Mouse (Mus musculus) fibroblast of lung, adult 2 months (primary cell): ENCODE data around the gene Hist1h2af.
"Not testable (repeated sequence)": the region's sequence is repeated elsewhere in the genome, so short reads cannot be mapped to it uniquely, and the experiment has no call there.

Source experiments
- DNase-seq: peaks from one replicate; pipeline ENCODE4 v3.0.0-alpha.2; 2011; ENCODE audit warnings: low read depth

Hist1h2af gene

DNA sequence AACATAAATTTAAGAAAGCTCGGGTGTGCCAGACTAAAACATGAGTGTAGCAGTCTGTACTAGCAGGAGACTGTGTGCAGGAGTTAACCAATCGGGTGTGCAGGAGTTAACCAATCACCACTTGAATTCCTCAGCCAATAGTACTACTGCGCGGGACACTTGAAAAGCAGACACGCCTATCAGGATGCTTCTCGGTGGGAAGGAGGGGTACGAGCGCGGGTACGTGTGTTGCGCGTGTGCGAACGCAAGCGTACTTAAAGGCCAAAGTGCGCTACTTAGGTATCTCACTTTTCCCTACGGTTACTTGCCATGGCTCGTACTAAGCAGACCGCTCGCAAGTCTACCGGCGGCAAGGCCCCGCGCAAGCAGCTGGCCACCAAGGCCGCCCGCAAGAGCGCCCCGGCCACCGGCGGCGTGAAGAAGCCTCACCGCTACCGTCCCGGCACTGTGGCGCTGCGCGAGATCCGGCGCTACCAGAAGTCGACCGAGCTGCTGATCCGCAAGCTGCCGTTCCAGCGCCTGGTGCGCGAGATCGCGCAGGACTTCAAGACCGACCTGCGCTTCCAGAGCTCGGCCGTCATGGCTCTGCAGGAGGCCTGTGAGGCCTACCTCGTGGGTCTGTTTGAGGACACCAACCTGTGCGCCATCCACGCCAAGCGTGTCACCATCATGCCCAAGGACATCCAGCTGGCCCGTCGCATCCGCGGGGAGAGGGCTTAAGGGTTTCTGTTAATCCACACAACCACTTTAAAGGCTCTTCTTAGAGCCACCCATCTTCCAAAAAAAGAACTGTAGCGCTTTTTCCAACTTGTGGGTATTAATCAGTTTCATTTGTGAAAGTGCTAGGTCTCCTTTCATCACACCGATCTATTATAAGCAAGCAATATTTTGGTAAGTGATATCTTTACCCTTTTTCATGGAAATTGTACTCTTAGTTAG is 1.7 kb downstream of the Hist1h2af start, which contains the start of gene Hist1h3g:
Gene Hist1h3g, plus strand, starts transcription at position 286 of the 939 bp plus-strand sequence.
- DNase-seq: peak; percentile 85

DNA sequence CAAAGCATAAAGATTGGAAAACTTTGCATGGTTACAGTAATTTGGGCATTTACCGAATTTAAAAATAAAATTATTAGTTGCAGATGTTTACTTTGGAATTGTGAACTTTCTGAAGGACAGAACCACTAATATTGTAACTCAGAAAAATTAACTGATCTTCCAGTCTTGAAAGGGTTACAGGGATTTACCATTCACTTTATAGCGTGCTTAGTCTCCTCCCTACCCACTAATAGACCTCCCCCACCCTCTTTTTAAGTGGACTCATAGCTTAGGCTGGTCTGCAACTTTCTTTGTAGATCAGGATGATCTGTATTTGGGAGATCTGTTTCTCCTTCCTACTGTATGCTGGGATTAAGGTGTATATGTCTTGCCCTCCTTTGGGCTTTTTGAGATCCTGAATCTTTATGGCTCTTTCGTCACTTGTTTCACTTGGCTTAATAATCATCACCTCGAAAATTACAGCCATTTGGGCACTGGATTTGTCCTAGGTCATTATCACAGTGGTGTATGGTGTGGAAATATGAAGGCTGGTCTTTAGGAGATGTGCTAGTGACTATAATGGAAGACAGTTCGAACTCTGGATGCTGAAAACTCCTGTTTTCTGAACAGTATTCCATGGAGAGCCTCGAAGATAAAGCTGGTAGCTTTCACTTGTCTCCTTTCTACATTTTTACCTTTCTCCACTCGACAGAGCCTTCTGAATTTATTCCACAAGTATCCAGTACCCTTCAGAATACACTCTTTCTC is 2.5 kb downstream of the Hist1h2af start:
- no peak for DNase-seq

DNA sequence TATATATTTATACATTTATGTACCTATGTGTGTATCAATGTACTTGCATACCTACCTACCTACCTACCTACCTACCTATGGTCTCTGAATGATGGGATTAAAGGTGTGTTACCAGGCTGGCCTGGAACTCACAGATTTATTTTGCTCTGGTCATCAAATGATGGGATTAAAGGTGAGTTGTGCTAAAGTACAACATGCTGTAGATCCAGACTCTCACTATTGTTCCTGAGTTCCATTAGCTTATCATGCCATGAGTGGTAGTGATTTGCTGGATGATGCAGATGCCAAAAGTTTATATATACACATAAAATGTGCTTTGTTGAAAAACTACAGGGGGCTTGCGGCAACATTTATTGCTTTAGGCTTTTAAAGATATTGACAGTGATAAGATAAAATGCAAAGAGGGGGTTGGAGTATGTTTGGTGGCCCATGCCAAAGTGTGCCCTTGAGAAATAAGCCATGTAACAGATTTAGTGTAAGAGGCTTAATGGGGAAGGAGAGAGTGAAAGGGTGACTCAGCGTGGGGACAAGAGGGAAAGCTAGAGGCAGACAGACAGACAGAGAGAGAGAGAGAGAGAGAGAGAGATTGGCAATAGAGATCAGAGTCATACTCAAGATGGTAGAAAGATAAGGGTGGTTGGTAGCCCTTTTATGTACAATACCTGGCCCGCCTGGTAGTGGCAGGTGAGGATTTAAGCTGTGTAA is 3.5 kb downstream of the Hist1h2af start:
- no peak for DNase-seq

DNA sequence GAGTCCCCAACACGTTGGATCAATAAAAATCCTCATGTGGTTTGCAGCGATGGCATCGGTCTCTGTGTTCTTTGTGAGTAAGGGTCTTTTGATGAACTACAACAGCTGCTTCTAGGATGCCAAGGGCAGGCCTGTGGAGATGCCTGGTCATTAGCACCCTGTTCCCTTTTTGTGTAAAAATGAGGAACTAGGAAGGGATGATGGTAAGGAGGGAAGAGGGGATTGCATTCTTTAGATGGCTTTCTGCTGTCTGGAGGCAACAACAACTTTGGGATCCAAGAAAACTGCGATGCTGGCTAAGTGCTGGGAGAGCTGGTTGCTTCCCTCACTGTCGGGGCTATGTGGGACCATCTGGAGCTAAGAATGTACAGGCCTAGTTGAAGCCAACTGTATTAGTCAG is 4.5 kb downstream of the Hist1h2af start:
- no peak for DNase-seq

DNA sequence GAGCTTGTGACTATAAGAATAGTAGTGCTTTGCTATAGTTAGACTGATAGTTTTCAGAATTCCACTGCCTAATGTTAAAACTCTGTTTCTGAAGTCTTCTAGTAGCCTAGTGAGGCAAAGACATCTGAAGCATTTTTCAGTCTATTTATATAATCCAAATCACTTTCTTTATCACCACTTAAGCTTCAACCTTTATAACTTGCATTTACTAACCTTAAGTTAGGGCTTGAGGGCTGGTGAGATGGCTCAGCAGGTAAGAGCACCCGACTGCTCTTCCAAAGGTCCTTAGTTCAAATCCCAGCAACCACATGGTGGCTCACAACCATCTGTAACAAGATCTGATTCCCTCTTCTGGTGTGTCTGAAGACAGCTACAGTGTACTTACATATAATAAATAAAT is 6.1 kb downstream of the Hist1h2af start:
- not testable (repeated sequence) for DNase-seq

DNA sequence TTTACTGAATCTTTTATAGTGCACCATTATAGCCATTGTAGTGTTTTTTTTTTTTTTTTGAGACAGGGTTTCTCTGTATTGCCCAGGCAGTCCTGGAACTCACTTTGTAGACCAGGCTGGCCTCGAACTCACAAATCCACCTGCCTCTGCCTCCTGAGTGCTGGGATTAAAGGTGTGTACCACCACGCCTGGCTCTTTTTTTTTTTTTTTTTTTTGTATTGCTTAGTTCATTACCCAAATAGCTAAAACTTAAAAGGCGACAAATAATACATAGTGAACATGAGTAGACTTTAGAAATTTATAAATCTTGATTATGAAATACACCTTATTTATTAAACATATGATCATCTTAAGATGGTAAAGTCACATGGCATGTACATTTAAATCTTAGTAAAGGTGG is 7.8 kb downstream of the Hist1h2af start:
- DNase-seq: no peak

DNA sequence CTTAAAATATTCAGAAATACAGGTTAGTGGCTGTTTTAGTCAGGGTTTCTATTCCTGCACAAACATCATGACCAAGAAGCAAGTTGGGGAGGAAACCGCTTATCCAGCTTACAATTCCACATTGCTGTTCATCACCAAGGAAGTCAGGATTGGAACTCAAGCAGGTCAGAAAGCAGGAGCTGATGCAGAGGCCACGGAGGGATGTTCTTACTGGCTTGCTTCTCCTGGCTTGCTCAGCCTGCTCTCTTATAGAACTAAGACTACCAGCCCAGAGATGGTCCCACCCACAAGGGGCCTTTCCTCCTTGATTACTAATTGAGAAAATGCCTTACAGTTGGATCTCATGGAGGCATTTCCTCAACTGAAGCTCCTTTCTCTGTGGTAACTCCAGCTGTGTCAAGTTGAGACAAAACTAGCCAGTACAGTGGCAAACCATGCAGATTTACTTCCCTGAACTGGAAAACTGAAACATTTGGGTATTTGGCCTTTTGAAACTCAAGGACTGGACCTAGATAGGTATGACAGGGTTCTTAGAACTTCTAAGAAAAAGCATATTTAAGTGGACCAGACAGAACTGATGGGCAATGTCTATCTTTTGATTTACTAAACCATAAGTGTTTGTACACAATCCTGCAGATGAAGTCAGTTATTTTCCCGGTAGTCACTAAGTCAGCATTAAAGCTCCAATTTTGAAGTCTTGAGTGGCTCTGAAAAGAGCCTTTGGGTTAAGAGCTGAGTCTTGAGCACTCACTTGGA is 8.7 kb downstream of the Hist1h2af start:
- DNase-seq: not testable (repeated sequence)

DNA sequence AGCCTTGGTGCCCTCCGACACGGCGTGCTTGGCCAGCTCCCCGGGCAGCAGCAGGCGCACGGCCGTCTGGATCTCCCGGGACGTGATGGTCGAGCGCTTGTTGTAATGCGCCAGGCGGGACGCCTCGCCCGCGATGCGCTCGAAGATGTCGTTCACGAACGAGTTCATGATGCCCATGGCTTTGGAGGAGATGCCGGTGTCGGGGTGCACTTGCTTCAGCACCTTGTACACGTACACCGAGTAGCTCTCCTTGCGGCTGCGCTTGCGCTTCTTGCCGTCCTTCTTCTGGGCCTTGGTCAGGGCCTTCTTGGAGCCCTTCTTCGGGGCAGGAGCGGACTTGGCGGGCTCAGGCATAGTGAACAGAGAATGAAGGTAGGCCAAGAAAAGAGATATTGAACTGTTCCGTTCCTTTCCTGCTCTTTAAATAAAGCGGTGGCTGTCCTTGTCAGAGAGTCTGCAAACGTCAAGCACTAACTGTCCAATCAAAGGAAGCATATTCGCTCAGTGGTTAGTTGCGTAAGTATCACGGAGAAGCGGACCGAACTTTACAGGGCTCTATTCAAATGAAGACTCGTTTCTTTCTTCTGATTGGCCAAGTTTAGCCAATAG is 9.4 kb downstream of the Hist1h2af start, which contains the start of gene Hist1h2bh:
Gene Hist1h2bh, minus strand, starts transcription at position 394 of the 609 bp plus-strand sequence.
- peak; percentile 91 for DNase-seq

DNA sequence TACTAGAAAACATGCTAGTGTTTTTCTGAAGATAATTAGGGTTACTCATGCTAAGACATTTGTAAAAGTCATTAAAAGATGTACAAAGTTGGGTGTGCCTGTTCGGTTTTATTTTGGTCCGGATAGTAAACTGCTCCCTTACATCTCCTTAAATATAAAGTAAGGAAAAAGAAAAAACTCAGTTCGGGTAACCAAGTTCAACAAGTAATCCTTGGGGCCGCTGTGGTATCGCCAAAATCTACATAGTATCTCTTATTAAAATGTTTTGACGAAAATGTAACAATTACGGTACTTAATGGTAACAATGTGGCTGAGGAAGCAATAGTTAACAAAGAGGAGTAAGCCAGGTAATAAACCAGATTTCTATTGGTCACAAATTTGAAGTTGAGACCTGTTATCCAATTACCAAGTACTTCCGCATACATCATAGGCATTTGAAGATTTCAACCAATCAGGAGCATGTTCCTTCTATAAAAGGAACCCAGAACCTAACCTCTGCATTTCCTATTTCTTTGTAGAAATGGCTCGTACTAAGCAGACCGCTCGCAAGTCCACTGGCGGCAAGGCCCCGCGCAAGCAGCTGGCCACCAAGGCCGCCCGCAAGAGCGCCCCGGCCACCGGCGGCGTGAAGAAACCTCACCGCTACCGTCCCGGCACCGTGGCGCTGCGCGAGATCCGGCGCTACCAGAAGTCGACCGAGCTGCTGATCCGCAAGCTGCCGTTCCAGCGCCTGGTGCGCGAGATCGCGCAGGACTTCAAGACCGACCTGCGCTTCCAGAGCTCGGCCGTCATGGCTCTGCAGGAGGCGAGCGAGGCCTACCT is 10.5 kb downstream of the Hist1h2af start, which contains the start of gene Hist1h3f:
Gene Hist1h3f, plus strand, starts transcription at position 88 of the 822 bp plus-strand sequence.
- peak; percentile 93 for DNase-seq

DNA sequence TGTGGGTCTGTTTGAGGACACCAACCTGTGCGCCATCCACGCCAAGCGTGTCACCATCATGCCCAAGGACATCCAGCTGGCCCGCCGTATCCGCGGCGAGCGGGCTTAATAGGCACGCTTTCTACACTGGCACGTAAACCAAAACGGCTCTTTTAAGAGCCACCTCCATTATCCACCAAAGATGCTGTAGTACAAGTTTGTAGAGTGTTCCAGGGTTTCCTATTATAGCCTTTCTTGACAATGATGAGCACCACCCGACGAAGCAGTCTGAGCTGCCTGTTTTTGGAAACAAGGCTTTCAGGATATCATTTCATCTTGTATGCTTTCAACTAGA is 11.0 kb downstream of the Hist1h2af start:
- DNase-seq: not testable (repeated sequence)

DNA sequence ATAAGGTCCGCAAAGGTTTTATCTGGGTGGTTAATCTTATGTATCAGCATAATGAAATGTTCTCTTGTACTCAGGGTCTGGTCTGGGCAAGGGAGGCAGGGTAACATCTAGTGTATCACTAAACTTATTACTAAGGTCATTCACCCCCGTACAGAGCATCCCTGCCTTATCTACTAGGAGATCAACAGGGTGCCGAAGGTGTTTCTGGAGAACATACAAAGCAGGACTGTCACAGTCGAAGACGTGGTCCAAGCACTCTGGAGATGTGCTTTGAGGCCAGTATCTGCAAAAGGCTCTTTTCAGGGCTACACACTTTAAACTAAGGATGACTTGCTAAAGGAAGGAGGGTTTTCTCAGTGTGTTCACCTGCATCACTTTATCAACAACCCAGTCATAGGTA is 13.0 kb downstream of the Hist1h2af start:
- DNase-seq: no peak

DNA sequence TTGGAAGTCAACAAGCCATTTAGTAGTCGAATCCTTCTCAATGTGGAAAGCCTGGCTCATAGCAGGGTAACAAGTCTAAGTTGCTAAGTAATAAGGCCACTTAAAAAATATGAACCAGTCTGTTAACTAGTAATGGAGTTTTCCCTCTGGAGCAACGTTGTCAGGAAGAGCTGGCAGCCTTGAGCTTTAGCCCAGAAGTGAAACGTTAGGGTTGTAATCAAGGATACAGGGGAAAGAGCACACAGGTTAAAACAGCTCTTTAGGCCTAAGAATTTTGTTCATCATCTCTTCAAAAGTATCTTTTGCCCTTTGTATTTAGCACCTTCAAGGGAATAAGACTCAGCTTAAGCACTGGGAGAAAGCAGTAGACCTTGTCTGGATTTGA is 17.0 kb downstream of the Hist1h2af start:
- no peak for DNase-seq

DNA sequence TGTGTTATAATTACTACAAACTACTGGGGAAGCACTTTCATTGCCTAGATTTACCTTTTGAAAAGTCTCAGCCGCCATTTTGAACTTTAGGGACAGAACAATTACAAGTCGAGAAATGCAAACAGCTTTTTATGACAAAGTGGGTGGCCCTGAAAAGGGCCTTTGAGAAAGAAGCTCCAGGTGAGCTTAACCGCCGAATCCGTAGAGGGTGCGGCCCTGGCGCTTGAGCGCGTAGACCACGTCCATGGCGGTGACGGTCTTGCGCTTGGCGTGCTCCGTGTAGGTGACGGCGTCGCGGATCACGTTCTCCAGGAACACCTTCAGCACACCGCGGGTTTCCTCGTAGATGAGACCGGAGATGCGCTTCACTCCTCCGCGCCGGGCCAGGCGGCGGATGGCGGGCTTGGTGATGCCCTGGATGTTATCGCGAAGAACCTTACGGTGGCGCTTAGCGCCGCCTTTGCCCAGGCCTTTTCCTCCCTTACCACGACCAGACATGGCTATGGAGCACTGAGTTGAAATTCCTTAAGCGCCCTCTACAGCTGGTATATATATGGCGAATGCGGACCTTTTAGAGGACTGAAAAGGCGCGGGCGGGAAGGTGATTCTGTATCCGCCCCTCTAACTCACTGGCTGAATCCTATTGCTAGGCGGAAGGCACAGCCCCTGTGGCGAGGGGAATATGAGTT is 17.6 kb downstream of the Hist1h2af start, which contains the start of gene Hist1h4f:
Gene Hist1h4f, minus strand, starts transcription at position 503 of the 689 bp plus-strand sequence.
- DNase-seq: peak; percentile 87

DNA sequence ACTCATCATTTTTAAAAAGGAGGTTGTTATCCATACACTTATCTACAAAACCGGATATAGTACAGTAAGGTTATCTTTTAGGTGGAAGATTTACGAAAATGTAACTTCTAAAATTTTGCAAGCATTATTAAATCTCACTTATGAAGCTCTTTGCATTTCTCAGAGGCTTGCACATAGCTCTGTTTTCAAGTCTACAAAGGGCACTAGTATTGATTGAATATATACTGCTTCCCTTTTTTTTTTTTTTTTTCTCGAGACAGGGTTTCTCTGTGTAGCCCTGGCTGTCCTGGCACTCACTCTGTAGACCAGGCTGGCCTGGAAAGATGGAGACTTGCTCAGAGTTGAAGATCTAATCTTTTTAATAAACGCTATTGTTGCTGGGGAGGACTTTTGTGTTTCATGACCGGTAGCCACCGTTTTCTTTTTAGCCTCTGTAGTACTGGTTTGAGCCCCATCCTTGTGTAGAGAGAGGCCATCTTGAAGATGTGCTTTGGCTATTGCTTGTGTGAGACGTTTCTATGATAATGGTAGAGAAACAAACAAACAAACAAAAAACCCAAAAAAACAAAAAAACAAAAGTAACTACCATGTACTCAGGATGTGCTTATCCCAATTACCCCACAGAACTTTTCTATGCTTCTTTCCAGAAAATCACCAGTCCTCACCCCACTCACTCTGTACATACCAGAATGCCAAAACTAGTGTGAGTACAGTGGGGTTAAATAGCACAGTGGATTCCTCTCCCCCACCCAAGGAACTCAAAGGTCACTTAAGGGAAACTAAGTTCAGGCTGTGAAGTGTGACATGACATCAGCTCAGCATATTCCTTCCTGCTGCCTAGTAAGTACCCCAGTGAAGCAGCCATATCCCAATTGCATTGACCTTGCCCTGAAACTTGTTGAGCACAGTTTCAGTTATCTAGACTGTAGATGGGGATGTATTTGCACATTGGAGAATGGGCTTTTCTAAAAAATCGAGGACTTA is 18.5 kb downstream of the Hist1h2af start:
- DNase-seq: no peak

DNA sequence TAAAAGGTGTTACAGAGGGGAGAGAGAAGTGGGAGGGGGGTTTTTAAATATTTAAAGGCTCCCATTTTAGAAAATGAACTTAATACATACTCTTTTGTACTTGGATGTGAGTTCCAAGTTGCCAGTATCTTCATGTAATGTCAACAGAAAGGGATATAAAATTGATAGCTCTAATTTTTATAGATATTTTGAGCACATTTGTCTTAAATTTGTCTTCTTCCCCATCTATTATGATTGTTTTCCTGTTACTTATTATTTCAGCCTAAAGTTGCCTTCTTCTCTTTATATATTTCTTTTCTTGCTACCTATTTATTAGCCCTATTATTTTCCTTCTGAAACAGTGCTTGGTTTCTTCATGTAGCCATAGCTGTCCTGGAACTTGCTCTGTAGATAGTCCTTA is 19.3 kb downstream of the Hist1h2af start, which contains the start of gene Hist1h1d:
Gene Hist1h1d, plus strand, starts transcription at position 301 of the 400 bp plus-strand sequence.
- DNase-seq: no peak

DNA sequence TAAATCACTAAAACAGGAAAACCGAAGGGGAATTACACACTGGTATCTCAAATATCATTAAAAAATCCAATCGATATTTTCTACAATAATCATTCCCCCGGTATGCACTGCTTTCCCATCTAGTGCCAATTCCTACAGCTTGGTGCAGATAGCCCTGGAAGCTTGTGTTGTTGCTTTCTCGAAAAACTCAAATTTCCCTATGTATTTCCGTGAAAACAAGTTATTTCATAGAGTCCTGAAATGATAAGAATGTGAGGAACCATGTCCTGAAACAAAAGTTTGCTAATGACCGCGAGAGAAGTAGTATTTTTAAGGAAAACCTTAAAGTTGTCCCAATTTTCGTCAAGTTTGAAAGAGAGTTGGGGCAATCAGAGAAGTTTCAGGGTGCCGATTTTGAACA is 20.7 kb downstream of the Hist1h2af start:
- no peak for DNase-seq

DNA sequence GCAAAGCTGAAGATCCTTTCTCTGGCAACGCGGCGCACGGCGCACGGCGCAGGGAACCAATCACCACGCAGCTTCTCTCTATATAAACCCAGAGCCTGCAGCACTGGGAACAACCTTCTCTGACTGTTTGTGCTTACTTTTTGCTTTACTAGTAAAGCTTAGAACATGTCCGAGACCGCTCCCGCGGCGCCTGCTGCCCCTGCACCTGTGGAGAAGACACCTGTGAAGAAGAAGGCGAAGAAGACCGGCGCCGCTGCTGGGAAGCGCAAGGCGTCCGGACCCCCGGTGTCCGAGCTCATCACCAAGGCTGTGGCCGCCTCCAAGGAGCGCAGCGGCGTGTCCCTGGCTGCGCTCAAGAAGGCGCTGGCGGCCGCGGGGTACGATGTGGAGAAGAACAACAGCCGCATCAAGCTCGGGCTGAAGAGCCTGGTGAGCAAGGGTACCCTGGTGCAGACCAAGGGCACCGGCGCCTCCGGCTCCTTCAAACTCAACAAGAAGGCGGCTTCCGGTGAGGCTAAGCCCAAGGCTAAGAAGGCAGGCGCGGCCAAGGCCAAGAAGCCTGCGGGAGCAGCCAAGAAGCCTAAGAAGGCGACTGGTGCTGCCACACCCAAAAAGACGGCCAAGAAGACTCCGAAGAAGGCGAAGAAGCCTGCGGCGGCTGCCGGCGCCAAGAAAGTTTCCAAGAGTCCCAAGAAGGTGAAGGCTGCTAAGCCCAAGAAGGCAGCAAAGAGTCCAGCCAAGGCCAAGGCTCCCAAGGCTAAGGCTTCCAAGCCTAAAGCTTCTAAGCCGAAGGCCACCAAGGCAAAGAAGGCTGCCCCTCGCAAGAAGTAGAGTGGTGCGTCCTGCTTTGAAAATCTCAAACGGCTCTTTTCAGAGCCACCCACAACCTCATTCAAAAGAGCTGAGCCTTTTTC is 21.5 kb downstream of the Hist1h2af start:
- no peak for DNase-seq
